Mouse (Mus musculus) thymus, adult 2 months (tissue): Measurements from ENCODE around the gene Zmynd10. TPM values are rescaled to one million over a fixed set of nuclear protein-coding genes. Genes with fewer than 3 reads are reported as not detected.

Experiments used
- DNase-seq: peaks from one replicate; pipeline ENCODE4 v3.0.0; 2021
- H3K27ac ChIP-seq: fragments of 200-500 bp; 2 replicates; pipeline ENCODE4 v1.5.1; 2012; ENCODE audit warnings: low read length, control low read depth; ENCODE audit not compliant: control insufficient read depth, insufficient read depth
- H3K27me3 ChIP-seq: fragments of 200-500 bp; 2 replicates; pipeline ENCODE4 v1.6.1; 2012; ENCODE audit warnings: mild to moderate bottlenecking, low read length, moderate library complexity, mixed read lengths; ENCODE audit not compliant: control insufficient read depth, insufficient read depth
- H3K36me3 ChIP-seq: fragments of 200-500 bp; 2 replicates; pipeline ENCODE4 v1.6.1; 2012; ENCODE audit warnings: mild to moderate bottlenecking, low read length, moderate library complexity; ENCODE audit not compliant: control insufficient read depth, insufficient read depth
- H3K4me1 ChIP-seq: fragments of 200-500 bp; replicated peaks from 2 replicates; pipeline ENCODE4 v1.6.1; 2012; ENCODE audit warnings: low read length; ENCODE audit not compliant: control insufficient read depth, insufficient read depth
- H3K4me3 ChIP-seq: fragments of 200-500 bp; 2 replicates; pipeline ENCODE4 v1.5.1; 2012; ENCODE audit warnings: mild to moderate bottlenecking, low read length, control low read depth, moderate library complexity; ENCODE audit not compliant: control insufficient read depth, insufficient read depth
- CTCF ChIP-seq: fragments of 200-500 bp; IDR thresholded peaks from 2 replicates; pipeline ENCODE4 v1.5.1; 2012; ENCODE audit warnings: mild to moderate bottlenecking, control low read depth, low read length, moderate library complexity, borderline replicate concordance; ENCODE audit not compliant: control insufficient read depth, poor library complexity, insufficient read depth; ENCODE audit errors: extremely low read depth
- POLR2A ChIP-seq: fragments of 200-500 bp; IDR thresholded peaks from 2 replicates; pipeline ENCODE4 v1.6.1; 2012; ENCODE audit warnings: mild to moderate bottlenecking, low read length, control low read depth, moderate library complexity; ENCODE audit not compliant: control insufficient read depth, poor library complexity, insufficient read depth; ENCODE audit errors: extremely low read depth
- WGBS: fragments of 180-500 bp; shearing (Covaris S2); methylation state at CpG from one replicate; pipeline ENCODE4 v1.1.7; 2018; 5-methylcytosine and 5-hydroxymethylcytosine counted together
- polyA plus RNA-seq: library from polyadenylated mRNA; depleted of rRNA; stranded (reverse); fragments of >200 nt; gene quantifications from 2 replicates; pipeline ENCODE4 v1.2.3, GENCODE M21; 2012

Gene Zmynd10
- polyA plus RNA-seq, 1 experiment: 3.4 TPM

DNA sequence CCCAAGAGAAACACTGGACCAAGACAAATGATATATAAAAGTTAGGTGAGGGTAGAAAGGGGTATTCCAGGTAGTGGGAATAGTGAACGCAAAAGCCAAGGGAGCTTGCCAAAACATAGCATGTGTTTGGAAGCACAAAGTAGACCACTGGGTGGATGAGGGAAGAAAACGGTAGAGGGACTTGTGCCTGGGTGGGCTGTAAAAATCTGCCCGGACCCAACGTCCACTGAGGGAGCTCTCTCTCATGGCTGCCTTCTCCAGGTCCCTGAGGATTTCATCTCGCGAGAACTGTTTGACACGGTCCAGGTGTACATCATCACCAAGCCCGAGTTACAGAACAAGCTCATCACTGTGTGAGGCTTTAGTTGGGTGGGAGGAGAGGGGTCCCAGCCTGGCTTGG, 4.4 kb upstream of the Zmynd10 start:
- H3K4me1 ChIP-seq: peaks cover 33% of the 10 kb centered on the region
- H3K27ac ChIP-seq: no peak overlapping the region
- peaks cover 16% of the 10 kb centered on the region for H3K36me3 ChIP-seq
- TF ChIP-seq CTCF (no peak), POLR2A (no peak)
- 60% methylated on average over 8 of the region's 8 CpGs for WGBS
- no peak for DNase-seq
- H3K4me3 ChIP-seq: no peak overlapping the region
- H3K27me3 ChIP-seq: no peaks in the 10 kb centered on the region

- TF ChIP-seq POLR2A: no peak
- no peak for TF ChIP-seq CTCF
- H3K27me3 ChIP-seq: no peaks in the 10 kb centered on the region
- H3K4me1 ChIP-seq: peaks cover 34% of the 10 kb centered on the region
- H3K36me3 ChIP-seq: peaks cover 10% of the 10 kb centered on the region
- H3K4me3 ChIP-seq: no peak overlapping the region
- no peak for DNase-seq
- H3K27ac ChIP-seq: no peak overlapping the region
- WGBS: 96% methylated on average over 11 of the region's 11 CpGs
Observed at GRCm38 (mm10) chr9:107543299-107543698, 3.8 kb upstream of the Zmynd10 start.

DNA sequence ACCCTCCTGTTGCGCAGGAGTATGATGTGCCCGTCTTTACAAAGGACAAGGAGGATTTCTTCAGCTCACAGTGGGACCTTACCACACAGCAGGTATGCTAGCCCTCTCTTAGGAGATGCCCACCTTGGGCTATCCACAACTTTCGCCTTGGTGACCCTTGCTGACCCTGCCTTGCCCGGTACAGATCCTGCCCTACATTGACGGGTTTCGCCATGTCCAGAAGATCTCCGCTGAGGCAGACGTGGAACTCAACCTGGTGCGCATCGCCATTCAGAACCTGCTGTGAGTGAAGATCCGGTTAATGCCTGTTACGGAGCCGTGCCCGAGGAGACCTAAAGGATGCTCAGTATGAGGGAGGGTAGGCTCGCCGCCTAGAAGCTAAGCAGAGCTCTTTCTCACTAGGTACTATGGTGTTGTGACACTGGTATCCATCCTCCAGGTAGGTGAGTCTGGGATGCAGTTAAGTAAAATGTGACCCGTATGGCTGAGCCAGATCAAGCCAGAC, 2.9 kb upstream of the Zmynd10 start:
- no peaks in the 10 kb centered on the region for H3K27me3 ChIP-seq
- no peak overlapping the region for H3K27ac ChIP-seq
- TF ChIP-seq POLR2A (no peak), CTCF (no peak)
- peaks cover 2% of the 10 kb centered on the region; the same call in 1 of the 2 replicates for H3K36me3 ChIP-seq
- no peak for DNase-seq
- H3K4me3 ChIP-seq: no peak overlapping the region
- peaks cover 34% of the 10 kb centered on the region for H3K4me1 ChIP-seq
- WGBS: 97% methylated on average over 17 of the region's 17 CpGs

- H3K27ac ChIP-seq: no peak overlapping the region
- H3K36me3 ChIP-seq: no peaks in the 10 kb centered on the region
- no peak for DNase-seq
- H3K4me1 ChIP-seq: peaks cover 34% of the 10 kb centered on the region
- no peak overlapping the region for H3K4me3 ChIP-seq
- H3K27me3 ChIP-seq: no peaks in the 10 kb centered on the region
- 97% methylated on average over 12 of the region's 12 CpGs for WGBS
- TF ChIP-seq CTCF: no peak
Observed at GRCm38 (mm10) chr9:107544729-107545128, 2.4 kb upstream of the Zmynd10 start.

- H3K36me3 ChIP-seq: no peaks in the 10 kb centered on the region
- TF ChIP-seq CTCF: no peak
- no peak for TF ChIP-seq POLR2A
Observed at GRCm38 (mm10) chr9:107545199-107545598, 1.9 kb upstream of the Zmynd10 start.

GRCm38 (mm10) chr9:107545602-107546001, 1.5 kb upstream of the Zmynd10 start:
- Histone ChIP-seq H3K27me3 (no peaks in the 10 kb centered on the region), H3K27ac (no peak overlapping the region), H3K4me3 (no peak overlapping the region), H3K36me3 (no peaks in the 10 kb centered on the region), H3K4me1 (peaks cover 39% of the 10 kb centered on the region)
- TF ChIP-seq POLR2A: no peak
- 0 out of 2 replicates have a peak, but pooled peaks have one; percentile 20 for TF ChIP-seq CTCF
- 26% methylated on average over 3 of the region's 3 CpGs for WGBS
- DNase-seq: peak; percentile 73

More at GRCm38 (mm10) chr9:107545199-107545598, 1.9 kb upstream of the Zmynd10 start:
- no peak for DNase-seq
- Histone ChIP-seq H3K27me3 (no peaks in the 10 kb centered on the region), H3K4me3 (no peak overlapping the region), H3K27ac (no peak overlapping the region), H3K4me1 (peaks cover 35% of the 10 kb centered on the region)
- WGBS: 89% methylated on average over 10 of the region's 10 CpGs

- Histone ChIP-seq H3K27me3 (no peaks in the 10 kb centered on the region), H3K27ac (no peak overlapping the region), H3K4me3 (no peak overlapping the region), H3K36me3 (no peaks in the 10 kb centered on the region), H3K4me1 (peaks cover 48% of the 10 kb centered on the region)
- DNase-seq: no peak
- no peak for TF ChIP-seq CTCF
- no peak for TF ChIP-seq POLR2A
- WGBS: 93% methylated on average over 5 of the region's 5 CpGs
Observed at GRCm38 (mm10) chr9:107547957-107548356, 859 bp downstream of the Zmynd10 start.
